Mouse (Mus musculus): ENCODE measurements around the gene U2surp. TPM values are rescaled to one million over a fixed set of nuclear protein-coding genes. Genes with fewer than 3 reads are reported as not detected.
A peak's percentile ranks its signal among the peaks of the same experiment; 100 is the strongest.

The U2surp gene
- total RNA-seq, 2 experiments from 2014 or later, result 71.1 to 74.4 TPM

DNA sequence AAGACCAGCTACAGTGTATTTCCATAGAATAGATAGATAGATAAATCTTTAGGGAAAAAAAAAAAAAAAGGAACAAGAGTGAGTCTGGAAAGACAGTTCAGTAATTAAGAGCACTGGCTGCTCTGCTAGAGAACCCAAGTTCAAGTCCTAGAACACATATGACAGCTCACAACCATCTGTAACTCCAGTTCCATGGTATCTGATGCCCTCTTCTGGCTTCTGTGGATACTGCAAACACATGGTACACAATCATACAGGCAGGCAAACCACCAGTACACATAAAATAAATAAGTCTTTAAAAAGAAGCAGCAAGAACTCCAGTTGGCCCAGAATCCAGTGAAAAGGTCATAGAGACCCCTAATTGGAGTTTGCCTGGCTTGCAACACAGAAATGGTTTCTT, 97.9 kb downstream of the U2surp start:
- no peak overlapping the region for H3K27ac ChIP-seq
- TF ChIP-seq CTCF (conservative IDR thresholded peaks at IDR 0.05), result peak; percentile 50
- no peak overlapping the region for H3K4me3 ChIP-seq
- DNase-seq (ENCODE audit: low spot score in 2 of 2), result no peak

DNA sequence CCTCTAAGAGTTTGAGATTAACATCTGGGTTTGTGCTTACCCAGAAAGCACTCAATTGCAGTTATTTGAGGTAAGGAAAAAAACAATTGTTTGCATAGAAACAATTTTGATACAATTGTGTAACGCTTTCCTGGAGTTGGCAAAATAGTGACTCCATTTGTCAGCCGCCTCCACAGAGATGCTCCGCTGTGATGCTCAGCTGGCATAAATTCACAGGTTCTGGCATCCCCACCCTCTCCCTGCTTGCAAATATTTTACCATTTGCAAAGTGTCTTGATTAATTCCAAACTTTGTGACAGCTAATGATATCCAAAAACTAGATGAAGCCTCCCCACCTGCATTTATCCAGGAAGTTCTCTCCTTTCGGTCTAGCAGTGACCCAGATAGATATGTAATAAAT, 99.7 kb downstream of the U2surp start:
- peak; percentile 58 to 66 for DNase-seq (ENCODE audit: low spot score in 2 of 2)
- no peak for TF ChIP-seq CTCF (conservative IDR thresholded peaks at IDR 0.05)
- Histone ChIP-seq H3K27ac (no peak overlapping the region), H3K4me3 (no peak overlapping the region)

DNA sequence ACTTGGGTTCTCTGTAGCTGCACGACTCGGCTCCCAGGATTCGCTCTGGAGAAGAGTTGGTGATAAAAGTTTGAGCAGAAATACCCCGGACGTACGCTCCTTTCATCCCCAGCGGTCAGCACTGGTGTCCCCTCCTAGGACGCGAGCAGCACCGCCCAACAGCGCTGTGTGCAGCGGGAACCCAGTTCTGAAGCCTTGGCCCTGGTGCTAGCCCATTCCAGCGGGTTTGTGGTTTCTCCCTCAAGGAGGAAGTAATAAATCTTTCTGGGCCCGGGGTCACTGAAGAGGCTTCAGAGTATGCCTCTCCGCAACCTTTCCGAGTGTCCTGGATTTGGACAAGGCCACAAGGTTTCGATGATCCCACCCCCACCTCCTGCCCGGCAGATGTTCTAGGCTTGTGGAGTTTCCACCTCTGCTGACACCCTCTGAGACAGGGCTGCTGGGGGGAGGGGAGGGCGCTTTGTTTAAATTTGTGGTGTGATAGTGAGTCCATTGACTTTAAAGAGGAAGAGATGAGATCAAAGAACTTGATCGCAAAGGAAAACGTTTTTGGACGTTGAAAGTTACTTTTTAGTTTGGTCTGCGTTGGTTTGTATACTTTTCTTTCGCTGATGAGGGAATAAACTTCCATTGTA, 104.1 kb downstream of the U2surp start:
- DNase-seq (ENCODE audit: low spot score in 2 of 2), result no peak
- peak overlapping the region; percentile 97 for H3K27ac ChIP-seq
- no peak; the same call in 1 of the 2 replicates for TF ChIP-seq CTCF (conservative IDR thresholded peaks at IDR 0.05)
- H3K4me3 ChIP-seq, result peak overlapping the region; percentile 69

Other genes starting within 250 kb of the U2surp start
- 100 to 1,000 TPM; 103 to 109 TPM for gene Chst2, start 105.3 kb downstream of the U2surp start, total RNA-seq (2021)
- gene Paqr9, start 47.7 kb upstream of the U2surp start, total RNA-seq (2021), result 10 to 100 TPM; 45.9 to 47.6 TPM
- 1 to 10 TPM; 2.9 to 3.0 TPM for gene Pcolce2, start 125.6 kb upstream of the U2surp start, total RNA-seq (2021)
- 10 to 100 TPM; 45.2 to 49.2 TPM for gene Trpc1, start 238.4 kb upstream of the U2surp start, total RNA-seq (2021)